Mouse (Mus musculus) liver, postnatal 0 days (tissue): ENCODE measurements at regions not wholly inside any gene's neighbourhood (a gene's known extent, or its start where the extent isn't known, plus 50 kb on each side); places are given as distances from the start of the nearest gene placed in this dataset.
"Not testable (repeated sequence)": the region's sequence is repeated elsewhere in the genome, so short reads cannot be mapped to it uniquely, and the experiment has no call there.

Experiments used
- ATAC-seq: fragments of 200-750 bp; cut with Nextera tagmentation; 2 replicates; pipeline ENCODE4 v1.8.0; 2017; ENCODE audit warnings: mild to moderate bottlenecking, moderate library complexity
- DNase-seq: peaks from one replicate; pipeline ENCODE4 v3.0.0-alpha.2; 2016
- H3K27ac ChIP-seq: fragments of 300-500 bp; sonication (generic); 2 replicates; pipeline ENCODE4 v1.5.1; 2014; ENCODE audit warnings: antibody characterized with exemption, moderate library complexity, mild to moderate bottlenecking, low read depth
- H3K27me3 ChIP-seq: fragments of 300-500 bp; sonication (generic); 2 replicates; pipeline ENCODE4 v1.6.1; 2014; ENCODE audit warnings: low read length, control low read depth, mixed read lengths; ENCODE audit not compliant: insufficient read depth
- H3K36me3 ChIP-seq: fragments of 300-500 bp; sonication (generic); replicated peaks from 2 replicates; pipeline ENCODE4 v1.6.1; 2014; ENCODE audit warnings: mild to moderate bottlenecking, control low read depth, low read length, moderate library complexity, mixed read lengths; ENCODE audit not compliant: insufficient read depth
- H3K4me1 ChIP-seq: fragments of 300-500 bp; sonication (generic); 2 replicates; pipeline ENCODE4 v1.6.1; 2014; ENCODE audit warnings: antibody characterized with exemption, mild to moderate bottlenecking, control low read depth; ENCODE audit not compliant: insufficient read depth
- H3K4me2 ChIP-seq: fragments of 300-500 bp; sonication (generic); 2 replicates; pipeline ENCODE4 v1.6.1; 2014; ENCODE audit warnings: low read depth, mild to moderate bottlenecking, low read length, moderate library complexity, mixed read lengths
- H3K4me3 ChIP-seq: fragments of 300-500 bp; sonication (generic); 2 replicates; pipeline ENCODE4 v1.5.1; 2014; ENCODE audit warnings: low read depth, low read length
- H3K9ac ChIP-seq: fragments of 300-500 bp; sonication (generic); replicated peaks from 2 replicates; pipeline ENCODE4 v1.6.1; 2014; ENCODE audit warnings: mild to moderate bottlenecking, moderate library complexity
- H3K9me3 ChIP-seq: fragments of 300-500 bp; sonication (generic); 2 replicates; pipeline ENCODE4 v1.6.1; 2016; ENCODE audit warnings: mild to moderate bottlenecking, control low read depth, low read length, mixed read lengths
- CTCF ChIP-seq: sonication (generic); IDR thresholded peaks from 2 replicates; pipeline ENCODE4 v1.5.1; 2016; ENCODE audit warnings: antibody characterized with exemption, low read depth
- EP300 ChIP-seq: IDR thresholded peaks from 2 replicates; pipeline ENCODE4 v1.6.1; 2016; ENCODE audit warnings: antibody characterized with exemption, low read depth, mild to moderate bottlenecking
- WGBS: fragments of 180-500 bp; shearing (Covaris S2); extraction: QIAGEN DNeasy Blood & Tissue Kit; methylation state at CpG from one replicate; pipeline ENCODE4 v1.1.7; 2014; ENCODE audit not compliant: insufficient replicate concordance; 5-methylcytosine and 5-hydroxymethylcytosine counted together

DNA sequence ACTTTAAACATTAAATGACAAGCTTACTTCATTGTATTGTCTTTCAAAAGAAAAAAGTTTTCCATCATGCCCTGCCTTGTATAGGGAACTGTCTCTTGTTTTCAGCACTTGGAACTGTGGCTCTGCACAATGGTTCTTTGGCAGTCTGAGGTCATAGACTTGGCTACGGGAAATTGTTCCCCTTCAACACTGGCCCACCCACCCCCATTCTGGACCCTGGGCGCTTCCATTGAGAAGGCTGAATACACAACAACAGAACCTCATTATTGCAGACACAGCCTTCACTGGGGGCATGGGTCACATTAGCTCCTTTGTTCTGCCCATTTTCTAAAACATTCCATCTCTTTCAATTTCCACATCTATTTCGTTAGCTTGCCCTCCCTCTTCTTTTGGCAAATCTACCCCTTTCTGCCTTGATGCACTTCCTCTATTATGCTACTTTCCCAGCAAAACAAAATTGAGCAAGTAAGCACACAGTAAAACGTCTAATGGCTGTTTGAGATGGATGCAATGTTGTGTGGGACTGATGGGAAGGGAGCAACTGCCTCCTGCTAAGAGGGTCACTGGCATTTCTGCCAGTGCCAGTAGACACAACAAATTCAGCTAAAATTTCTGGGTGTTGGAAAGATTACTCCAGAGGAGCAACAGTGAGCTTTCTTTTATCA lies 136.0 kb upstream of the Mad2l1 start:
- Histone ChIP-seq H3K27me3 (no peaks in the 10 kb centered on the region), H3K9ac (no peak overlapping the region), H3K9me3 (no peaks in the 10 kb centered on the region), H3K4me2 (no peak overlapping the region), H3K36me3 (no peaks in the 10 kb centered on the region), H3K4me1 (no peaks in the 10 kb centered on the region), H3K4me3 (no peak overlapping the region), H3K27ac (no peak overlapping the region)
- DNase-seq, result no peak
- 63% methylated on average over 4 of the region's 4 CpGs for WGBS
- no peak for TF ChIP-seq EP300
- no peak for ATAC-seq

DNA sequence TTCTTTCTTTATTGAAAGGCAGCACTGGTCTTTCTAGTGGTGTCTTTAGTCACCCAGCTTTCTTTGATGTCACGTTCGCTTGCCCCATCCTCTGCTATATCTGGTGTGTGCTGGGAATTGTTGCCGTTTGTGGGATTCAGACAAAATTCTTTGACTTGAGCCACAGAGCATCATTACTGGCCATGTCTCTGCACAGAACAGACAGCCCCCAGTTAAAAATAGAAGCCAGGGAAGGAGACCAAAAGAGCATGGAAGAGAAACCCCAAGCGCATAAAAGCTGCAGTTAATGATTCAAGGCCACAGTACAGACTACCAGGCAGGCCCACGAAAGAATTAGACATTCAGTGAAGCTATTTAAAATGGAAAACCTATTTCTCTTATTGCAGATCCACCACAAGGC lies 133.7 kb upstream of the Mad2l1 start:
- no peak for TF ChIP-seq CTCF
- TF ChIP-seq EP300, result no peak
- DNase-seq (no peak), ATAC-seq (no peak)
- no peaks in the 10 kb centered on the region for H3K27me3 ChIP-seq
- H3K9ac ChIP-seq, result no peak overlapping the region
- H3K36me3 ChIP-seq, result no peaks in the 10 kb centered on the region
- no peak overlapping the region for H3K4me3 ChIP-seq
- 61% methylated on average over 5 of the region's 5 CpGs for WGBS
- H3K27ac ChIP-seq, result no peak overlapping the region
- H3K4me2 ChIP-seq, result no peak overlapping the region
- H3K4me1 ChIP-seq, result no peaks in the 10 kb centered on the region
- no peaks in the 10 kb centered on the region for H3K9me3 ChIP-seq

DNA sequence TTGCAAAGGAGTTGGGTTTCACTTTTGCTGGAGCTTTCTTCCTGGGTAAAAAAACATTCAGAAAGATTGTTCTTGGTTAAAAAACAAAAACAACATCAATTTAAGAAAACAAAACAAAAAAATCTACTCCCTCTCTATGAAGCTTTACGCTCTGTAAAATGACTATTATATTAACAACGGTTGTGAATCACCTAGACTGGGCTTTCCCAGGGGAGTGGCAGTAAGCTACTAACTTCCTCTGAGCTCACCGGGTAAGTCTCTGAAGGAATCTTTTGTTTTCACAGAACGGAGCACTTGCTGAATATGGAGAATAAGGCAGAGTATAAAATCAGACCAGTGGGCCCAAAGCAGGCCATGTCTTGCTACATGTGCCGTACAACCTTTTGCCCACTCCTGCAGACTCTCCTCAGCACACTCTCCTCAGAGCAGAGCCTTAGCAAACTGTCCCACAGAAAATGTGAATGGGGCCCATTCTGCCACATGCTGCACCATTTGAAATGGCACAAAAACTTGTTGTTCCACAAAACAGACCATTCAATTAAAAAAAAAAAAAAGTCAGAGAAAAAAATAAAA lies 133.2 kb upstream of the Mad2l1 start:
- H3K4me2 ChIP-seq, result no peak overlapping the region
- H3K27me3 ChIP-seq, result no peaks in the 10 kb centered on the region
- no peak for DNase-seq
- H3K4me1 ChIP-seq, result no peaks in the 10 kb centered on the region
- H3K9me3 ChIP-seq, result no peaks in the 10 kb centered on the region
- no peak overlapping the region for H3K27ac ChIP-seq
- no peaks in the 10 kb centered on the region for H3K36me3 ChIP-seq
- TF ChIP-seq EP300 (no peak), CTCF (no peak)
- no peak for ATAC-seq
- 54% methylated on average over 5 of the region's 5 CpGs for WGBS
- H3K9ac ChIP-seq, result no peak overlapping the region
- H3K4me3 ChIP-seq, result no peak overlapping the region

DNA sequence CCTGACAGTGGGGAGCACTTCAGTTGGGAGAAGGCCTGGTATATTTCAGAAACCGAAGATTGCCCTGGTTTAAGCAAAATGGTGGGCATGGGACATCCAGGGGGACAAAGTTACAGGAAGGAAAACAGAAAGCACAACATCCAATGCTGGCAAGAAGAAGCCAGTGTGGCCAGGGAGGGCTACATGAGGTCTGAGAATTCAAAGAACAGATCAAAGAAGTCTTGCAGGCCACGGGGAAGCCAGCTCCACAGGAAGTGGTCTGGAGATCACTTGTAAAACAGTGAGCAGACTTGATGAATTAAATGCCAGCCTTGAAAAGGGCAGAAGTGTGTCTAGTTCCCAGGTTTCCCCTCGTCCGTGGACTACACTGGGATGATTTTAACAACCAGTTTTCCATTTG lies 120.4 kb upstream of the Mad2l1 start:
- no peak for TF ChIP-seq CTCF
- no peak for TF ChIP-seq EP300
- no peak overlapping the region for H3K4me2 ChIP-seq
- H3K4me1 ChIP-seq, result no peaks in the 10 kb centered on the region
- H3K27me3 ChIP-seq, result no peaks in the 10 kb centered on the region
- ATAC-seq, result no peak
- no peaks in the 10 kb centered on the region for H3K9me3 ChIP-seq
- 38% methylated on average over 4 of the region's 4 CpGs for WGBS
- DNase-seq, result no peak
- H3K36me3 ChIP-seq, result no peaks in the 10 kb centered on the region
- no peak overlapping the region for H3K4me3 ChIP-seq
- no peak overlapping the region for H3K9ac ChIP-seq
- H3K27ac ChIP-seq, result no peak overlapping the region

DNA sequence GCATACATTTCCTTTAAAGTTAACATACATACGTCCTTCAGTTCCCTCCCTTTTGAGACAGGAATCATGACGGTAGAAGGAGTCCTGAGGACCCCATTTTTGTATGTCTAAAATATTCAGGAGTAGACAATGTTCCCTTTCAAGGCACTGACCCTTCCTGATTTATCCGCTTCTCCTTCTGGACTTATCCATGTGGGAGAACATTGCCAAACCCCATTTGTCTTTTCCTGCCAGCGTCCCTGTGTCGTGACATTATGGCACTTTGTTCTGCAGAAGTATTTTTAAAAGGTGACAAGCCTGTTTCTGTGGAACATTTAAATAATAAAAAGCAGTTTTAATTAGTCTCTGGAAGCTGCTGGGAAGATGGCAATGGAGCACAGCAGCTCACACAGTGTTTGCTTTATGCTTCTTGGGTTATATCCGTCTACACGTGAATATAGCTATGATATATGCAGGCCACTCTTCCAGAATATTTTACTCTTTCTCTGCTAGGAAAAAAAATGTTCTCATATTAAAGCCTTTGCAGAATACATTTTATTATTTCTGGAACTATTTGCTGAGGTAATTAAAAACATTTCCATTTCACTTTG lies 115.6 kb upstream of the Mad2l1 start:
- Histone ChIP-seq H3K4me1 (no peaks in the 10 kb centered on the region), H3K9me3 (no peaks in the 10 kb centered on the region), H3K9ac (no peak overlapping the region), H3K27me3 (no peaks in the 10 kb centered on the region), H3K36me3 (no peaks in the 10 kb centered on the region), H3K4me2 (no peak overlapping the region), H3K4me3 (no peak overlapping the region), H3K27ac (no peak overlapping the region)
- WGBS, result 78% methylated on average over 7 of the region's 7 CpGs
- ATAC-seq (no peak), DNase-seq (no peak)
- TF ChIP-seq EP300, result no peak
- no peak for TF ChIP-seq CTCF

DNA sequence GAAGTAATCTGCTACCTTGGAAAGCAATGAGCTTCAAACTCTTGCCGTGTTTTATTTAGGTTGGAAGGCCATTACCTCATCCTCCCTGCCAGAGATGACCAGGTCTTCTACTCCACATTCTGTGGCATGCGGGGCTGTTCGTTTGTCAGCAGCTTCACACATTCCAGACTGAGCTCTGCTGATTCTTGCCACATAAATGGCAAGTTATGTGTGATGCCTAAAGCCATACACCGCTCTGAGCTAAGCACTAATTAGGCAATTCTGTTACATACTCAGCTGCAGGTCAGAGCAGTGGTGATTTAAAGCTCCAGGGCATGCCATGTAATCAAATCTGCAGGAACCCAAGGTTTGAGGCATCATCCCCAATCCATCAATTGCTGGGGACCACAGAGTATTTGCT lies 106.8 kb upstream of the Mad2l1 start:
- H3K36me3 ChIP-seq, result no peaks in the 10 kb centered on the region
- H3K9ac ChIP-seq, result no peak overlapping the region
- H3K4me1 ChIP-seq, result no peaks in the 10 kb centered on the region
- no peak overlapping the region for H3K4me3 ChIP-seq
- H3K9me3 ChIP-seq, result no peaks in the 10 kb centered on the region
- no peak overlapping the region for H3K27ac ChIP-seq
- TF ChIP-seq EP300 (no peak), CTCF (no peak)
- ATAC-seq (no peak), DNase-seq (no peak)
- H3K27me3 ChIP-seq, result no peaks in the 10 kb centered on the region
- 68% methylated on average over 4 of the region's 4 CpGs for WGBS
- H3K4me2 ChIP-seq, result no peak overlapping the region

DNA sequence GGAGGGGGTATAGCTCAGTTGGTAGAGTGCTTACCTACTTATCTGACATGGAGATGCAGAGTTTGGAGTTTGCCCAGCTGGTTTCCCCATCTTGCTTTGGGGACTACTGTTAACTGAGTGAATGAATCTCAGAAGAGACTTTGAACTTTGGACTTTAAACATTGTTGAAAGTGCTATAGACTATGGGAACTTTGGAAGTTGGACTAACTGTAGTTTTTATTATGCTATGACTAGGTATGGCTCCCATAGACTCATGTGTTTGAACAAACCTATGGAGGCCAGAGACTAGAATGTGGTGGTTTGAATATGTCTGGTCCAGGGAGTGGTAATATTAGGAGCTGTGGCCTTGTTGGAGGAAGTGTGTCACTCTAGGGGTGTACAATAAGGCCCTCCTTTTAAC lies 84.8 kb upstream of the Mad2l1 start:
- not testable (repeated sequence) for H3K9me3 ChIP-seq, H3K4me2 ChIP-seq, H3K9ac ChIP-seq, DNase-seq, H3K36me3 ChIP-seq, H3K27me3 ChIP-seq, ATAC-seq, H3K4me1 ChIP-seq, H3K4me3 ChIP-seq, H3K27ac ChIP-seq
